8 mouse cellular contexts compared by ENCODE assay signal in the genomic region with DNA sequence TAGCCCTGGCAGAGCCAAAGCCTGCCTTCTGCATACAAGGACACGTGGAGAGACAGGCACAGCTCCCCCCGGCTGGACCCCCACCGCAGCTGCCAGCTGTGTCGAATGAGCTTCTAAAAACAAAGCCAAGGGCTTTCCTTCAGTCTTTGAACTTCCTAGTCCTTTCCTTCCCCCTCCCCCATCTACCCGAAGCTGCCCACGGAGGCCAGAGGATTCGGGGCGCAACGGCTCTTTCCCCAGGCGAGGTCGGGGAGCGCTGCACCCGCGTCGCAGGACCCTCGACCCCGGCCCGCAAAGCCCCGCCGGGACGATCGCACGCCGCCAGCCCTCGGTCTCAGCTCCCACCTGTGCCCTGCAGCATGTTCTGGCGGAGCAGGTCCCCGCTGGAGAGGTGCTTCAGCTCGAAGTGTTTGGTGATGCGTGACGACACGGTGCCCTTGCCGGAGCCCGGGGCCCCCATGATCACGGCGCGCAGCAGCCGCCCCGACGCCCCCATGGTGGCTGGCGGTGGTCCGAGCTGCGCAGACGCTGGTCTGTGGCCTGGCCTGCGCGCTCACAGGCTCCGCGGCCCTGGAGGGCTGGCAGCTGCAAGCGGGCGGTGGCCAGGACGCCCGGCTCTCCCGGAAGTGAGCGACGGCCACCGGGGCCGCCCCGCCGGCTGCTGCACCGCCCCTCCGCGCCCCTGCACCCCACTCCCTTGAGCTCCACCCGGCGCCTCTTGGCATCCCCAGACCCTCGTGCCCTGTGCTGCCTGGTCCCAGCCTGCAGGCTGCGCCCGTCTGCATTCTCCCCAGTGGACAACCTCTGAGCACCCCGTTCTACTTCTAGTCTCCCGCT. TPM values are rescaled to one million over a fixed set of nuclear protein-coding genes. Genes with fewer than 3 reads are reported as not detected.
DNase-seq lines count a peak whose midpoint lies in the region; ATAC-seq and TF ChIP-seq lines count a peak whose summit lies in the region.

A gene (minus strand): TSS at position 628 of the 837 bp plus-strand sequence.

- peak; percentile 50 for TF ChIP-seq CTCF in forebrain, postnatal 0 days (IDR thresholded peaks at IDR 0.05; ENCODE audit: low read depth)

- peaks cover 2 to 9% of the 10 kb centered on the region in 2 experiments; a peak in 3 of 4 replicates for H3K4me1 ChIP-seq in ES-E14 (ENCODE audit: control insufficient read depth in 2 of 2, insufficient read depth in 2 of 2, low read length in 2 of 2, poor library complexity in 1 of 2)
- H3K4me1 ChIP-seq in forebrain, postnatal 0 days (ENCODE audit: insufficient read depth): peaks cover 10% of the 10 kb centered on the region; the same call in 1 of the 2 replicates
- peaks cover 13% of the 10 kb centered on the region for H3K4me1 ChIP-seq in neural tube, embryonic 14.5 days (ENCODE audit: control insufficient read depth, insufficient read depth, low read length)

- H3K4me2 ChIP-seq in forebrain, postnatal 0 days (ENCODE audit: low read depth): peak within 1 kb of the TSS; percentile 81
- H3K4me2 ChIP-seq in neural tube, embryonic 14.5 days (ENCODE audit: low read depth, low read length): peak within 1 kb of the TSS; percentile 55

- intact Hi-C loops in heart, postnatal 25 days (cut with DNase I): loop anchor here (5.0 kb wide), 2 partner anchors 55 to 205 kb away; a partner anchor contains a TSS

- no peak within 1 kb of the TSS for H3K27ac ChIP-seq in ES-E14 (ENCODE audit: insufficient read depth, low read depth, low read length, poor library complexity, severe bottlenecking)
- H3K27ac ChIP-seq in forebrain, postnatal 0 days (ENCODE audit: low read depth, low read length): peak within 1 kb of the TSS; percentile 82
- peak within 1 kb of the TSS; percentile 72 for H3K27ac ChIP-seq in neural tube, embryonic 14.5 days (ENCODE audit: low read depth, low read length)

- 1% methylated on average over 52 of the region's 68 CpGs for WGBS in forebrain, postnatal 0 days
- under 1% methylated on average over 67 of the region's 68 CpGs for WGBS in neural tube, embryonic 14.5 days

- no peaks in the 10 kb centered on the region for H3K36me3 ChIP-seq in ES-E14 (ENCODE audit: control insufficient read depth, insufficient read depth, low read length, poor library complexity, severe bottlenecking)
- no peaks in the 10 kb centered on the region for H3K36me3 ChIP-seq in forebrain, postnatal 0 days (ENCODE audit: insufficient read depth)
- H3K36me3 ChIP-seq in neural tube, embryonic 14.5 days (ENCODE audit: control insufficient read depth, insufficient read depth, low read length): no peaks in the 10 kb centered on the region

- peak; percentile 94 for ATAC-seq in forebrain, postnatal 0 days
- peak; percentile 91 for ATAC-seq in neural tube, embryonic 14.5 days (ENCODE audit: low read depth)

- no peaks in the 10 kb centered on the region for H3K9me3 ChIP-seq in ES-E14 (ENCODE audit: control insufficient read depth, insufficient read depth, low read depth, low read length)
- no peaks in the 10 kb centered on the region for H3K9me3 ChIP-seq in forebrain, postnatal 0 days (ENCODE audit: low read length)
- no peaks in the 10 kb centered on the region for H3K9me3 ChIP-seq in neural tube, embryonic 14.5 days (ENCODE audit: control insufficient read depth, low read length)

- in situ Hi-C loops in ES-E14 (cut with MboI; ENCODE audit: low sequenced_read_pairs in 2 of 2, unreplicated experiment in 2 of 2): no loop called here

- no peaks in the 10 kb centered on the region for H3K27me3 ChIP-seq in forebrain, postnatal 0 days (ENCODE audit: insufficient read depth, low read length)
- H3K27me3 ChIP-seq in neural tube, embryonic 14.5 days (ENCODE audit: control insufficient read depth, insufficient read depth, low read length): no peaks in the 10 kb centered on the region

- H3K4me3 ChIP-seq in ES-E14 (ENCODE audit: insufficient read depth in 1 of 2, low read depth in 1 of 2, low read length in 2 of 2, poor library complexity in 1 of 2, severe bottlenecking in 1 of 2): peak within 1 kb of the TSS; percentile 90 to 92
- peak within 1 kb of the TSS; percentile 81 for H3K4me3 ChIP-seq in forebrain, postnatal 0 days (ENCODE audit: low read depth, low read length)
- H3K4me3 ChIP-seq in neural tube, embryonic 14.5 days (ENCODE audit: low read depth, low read length): peak within 1 kb of the TSS; percentile 84

- no peak for DNase-seq in ES-E14 (ENCODE audit: low read depth, low spot score)
- DNase-seq in cerebellum, adult 18-20 months: peak; percentile 73 to 81
- peak; percentile 77 for DNase-seq in forebrain, postnatal 0 days
- DNase-seq in heart, postnatal 25 days (ENCODE audit: low spot score): peak; percentile 78
- DNase-seq in layer of hippocampus, adult 18-20 months (ENCODE audit: low spot score in 2 of 2): peak; percentile 66 to 78
- DNase-seq in lung, adult 18-20 months: peak; percentile 87 to 90
- peak; percentile 84 for DNase-seq in testis, postnatal 10 days (ENCODE audit: low spot score)

- peak within 1 kb of the TSS; percentile 80 for H3K9ac ChIP-seq in ES-E14 (ENCODE audit: insufficient read depth, low read depth, low read length, poor library complexity, severe bottlenecking)
- peak within 1 kb of the TSS; percentile 94 for H3K9ac ChIP-seq in forebrain, postnatal 0 days
- H3K9ac ChIP-seq in neural tube, embryonic 14.5 days (replicated peaks; ENCODE audit: low read depth, low read length): peak within 1 kb of the TSS; percentile 87

TF ChIP-seq in ES-E14, 5 proteins besides CTCF, POLR2A, EP300 and RAD21:
- no peak for TF ChIP-seq ZC3H11A (IDR thresholded peaks at IDR 0.05; ENCODE audit: borderline replicate concordance, low read depth, low read length)
TF ChIP-seq in ES-E14: peak in this region for 0.

RNA-seq across cellular contexts. Expression of the gene that starts here (rescaled TPM):
- total RNA-seq in ES-E14 (2012; rRNA removed): 13.8 and 14.0 TPM in 2 replicates
- total RNA-seq in forebrain, postnatal 0 days (2014; rRNA removed): 62.5 and 76.5 TPM in 2 replicates
- 58.0 and 68.2 TPM in 2 replicates for polyA plus RNA-seq in forebrain, postnatal 0 days (2015; fragmentation: Nextera tagmentation; extraction: Ambion mirVana)
- 100 to 1,000 TPM in 1 of 2 experiments, 10 to 100 TPM in 1; 97.3 to 109 TPM for total RNA-seq in heart, postnatal 25 days (2021)
- 10 to 100 TPM; 53.6 to 56.3 TPM for total RNA-seq in layer of hippocampus, adult 18-20 months (2021)
- 73.0 and 73.9 TPM in 2 replicates for polyA plus RNA-seq in neural tube, embryonic 14.5 days (2014; fragmentation: Nextera tagmentation; extraction: Ambion mirVana)
